ENCODE assay signal across 8 mouse cellular contexts in genomic region chr15:7090211-7090765, GRCm38 (mm10). TPM values are rescaled to one million over a fixed set of nuclear protein-coding genes. Genes with fewer than 3 reads are reported as not detected.
DNase-seq lines count a peak whose midpoint lies in the region; ATAC-seq and TF ChIP-seq lines count a peak whose summit lies in the region.

Gene Lifr, plus strand, starts transcription at chr15:7090614.

- no peak for TF ChIP-seq CTCF in lung, adult 2 months (IDR thresholded peaks at IDR 0.05; ENCODE audit: insufficient read depth, low read length)
- no peak for TF ChIP-seq CTCF in brain, embryonic 14.5 days (IDR thresholded peaks at IDR 0.05; ENCODE audit: borderline replicate concordance, extremely low read depth, insufficient read depth, insufficient read length)
- no peak for TF ChIP-seq CTCF in heart, postnatal 0 days (IDR thresholded peaks at IDR 0.05; ENCODE audit: low read depth)

- no peak within 1 kb of the TSS for H3K4me3 ChIP-seq in lung, adult 2 months (replicated peaks; ENCODE audit: extremely low read depth, low read depth, low read length)
- H3K4me3 ChIP-seq in heart, postnatal 0 days (ENCODE audit: low read depth, low read length) = no peak within 1 kb of the TSS
- H3K4me3 ChIP-seq in limb, embryonic 14.5 days (replicated peaks; ENCODE audit: low read length) = no peak within 1 kb of the TSS

- WGBS in lung, adult 2 months = 84% methylated on average over 8 of the region's 8 CpGs
- WGBS in heart, postnatal 0 days = 65% methylated on average over 8 of the region's 8 CpGs
- 68% methylated on average over 8 of the region's 8 CpGs for WGBS in limb, embryonic 14.5 days

- ATAC-seq in heart, postnatal 0 days (ENCODE audit: insufficient read depth, low read depth) = no peak
- ATAC-seq in limb, embryonic 14.5 days (ENCODE audit: low FRiP score, low read depth) = peak; percentile 68; the same call in 1 of the 2 replicates

- H3K27ac ChIP-seq in heart, postnatal 0 days (ENCODE audit: low read depth) = no peak within 1 kb of the TSS
- no peak within 1 kb of the TSS for H3K27ac ChIP-seq in limb, embryonic 14.5 days (replicated peaks; ENCODE audit: low read depth, low read length)

- TF ChIP-seq EP300 in heart, postnatal 0 days (IDR thresholded peaks at IDR 0.05; ENCODE audit: low read depth) = no peak

- TF ChIP-seq POLR2A in lung, adult 2 months (IDR thresholded peaks at IDR 0.05; ENCODE audit: borderline replicate concordance, extremely low read depth, low read depth, low read length) = no peak
- no peak for TF ChIP-seq POLR2A in brain, embryonic 14.5 days (IDR thresholded peaks at IDR 0.05; ENCODE audit: borderline replicate concordance, extremely low read depth, insufficient read depth, insufficient read length, poor library complexity, severe bottlenecking)
- TF ChIP-seq POLR2A in limb, embryonic 14.5 days (IDR thresholded peaks at IDR 0.05; ENCODE audit: borderline replicate concordance, extremely low read depth, insufficient read depth, insufficient read length) = no peak

- H3K4me1 ChIP-seq in lung, adult 2 months (ENCODE audit: control insufficient read depth, insufficient read depth, low read length) = peaks cover 10% of the 10 kb centered on the region
- H3K4me1 ChIP-seq in heart, postnatal 0 days (ENCODE audit: control insufficient read depth, insufficient read depth) = peaks cover 27% of the 10 kb centered on the region
- H3K4me1 ChIP-seq in limb, embryonic 14.5 days (ENCODE audit: control insufficient read depth, insufficient read depth, low read length) = peaks cover 7% of the 10 kb centered on the region; the same call in 1 of the 2 replicates

- no peaks in the 10 kb centered on the region for H3K9me3 ChIP-seq in heart, postnatal 0 days (replicated peaks; ENCODE audit: control insufficient read depth, low read length)
- no peaks in the 10 kb centered on the region for H3K9me3 ChIP-seq in limb, embryonic 14.5 days (ENCODE audit: control insufficient read depth, low read length)

- no peak within 1 kb of the TSS for H3K4me2 ChIP-seq in heart, postnatal 0 days (ENCODE audit: low read depth, low read length)
- no peak within 1 kb of the TSS for H3K4me2 ChIP-seq in limb, embryonic 14.5 days (replicated peaks; ENCODE audit: low read depth, low read length, severe bottlenecking)

- no peaks in the 10 kb centered on the region for H3K36me3 ChIP-seq in heart, postnatal 0 days (replicated peaks; ENCODE audit: control insufficient read depth, insufficient read depth, low read length)
- H3K36me3 ChIP-seq in limb, embryonic 14.5 days (ENCODE audit: control insufficient read depth, insufficient read depth, low read length) = no peaks in the 10 kb centered on the region

- no peak within 1 kb of the TSS for H3K9ac ChIP-seq in heart, postnatal 0 days (replicated peaks; ENCODE audit: low read depth, low read length)
- H3K9ac ChIP-seq in limb, embryonic 14.5 days (ENCODE audit: low read depth, low read length, severe bottlenecking) = no peak within 1 kb of the TSS

- DNase-seq in lung, adult 2 months = no peak
- no peak for DNase-seq in lung, postnatal 25 days (ENCODE audit: low spot score)
- no peak for DNase-seq in brain, embryonic 14.5 days (ENCODE audit: low read depth)
- no peak for DNase-seq in heart, postnatal 0 days (ENCODE audit: low spot score)
- peak; percentile 28 for DNase-seq in limb, embryonic 14.5 days (ENCODE audit: low spot score)
- DNase-seq in spleen, postnatal 14 days (ENCODE audit: low spot score in 2 of 2) = no peak
- DNase-seq in cerebellum, postnatal 14 days = no peak
- no peak for DNase-seq in urinary bladder, postnatal 10 days (ENCODE audit: low spot score)

- no peaks in the 10 kb centered on the region for H3K27me3 ChIP-seq in heart, postnatal 0 days (ENCODE audit: control insufficient read depth, insufficient read depth, low read length)
- H3K27me3 ChIP-seq in limb, embryonic 14.5 days (ENCODE audit: control insufficient read depth, insufficient read depth, low read length) = no peaks in the 10 kb centered on the region

RNA-seq across cellular contexts. Expression of gene Lifr, which starts in this region (rescaled TPM):
- 101 and 222 TPM in 2 replicates for polyA plus RNA-seq in lung, adult 2 months (2012; rRNA removed)
- 3.1 and 11.8 TPM in 2 replicates for polyA plus RNA-seq in brain, embryonic 14.5 days (2012; rRNA removed)
- total RNA-seq in heart, postnatal 0 days (2014; rRNA removed; ENCODE audit: low replicate concordance) = 24.0 and 34.9 TPM in 2 replicates
- polyA plus RNA-seq in heart, postnatal 0 days (2015; fragmentation: Nextera tagmentation; extraction: Ambion mirVana) = 14.9 and 15.1 TPM in 2 replicates
- 8.9 and 15.7 TPM in 2 replicates for polyA plus RNA-seq in limb, embryonic 14.5 days (2012; rRNA removed)
- polyA plus RNA-seq in limb, embryonic 14.5 days (2014; fragmentation: Nextera tagmentation; extraction: Ambion mirVana) = 25.2 and 26.7 TPM in 2 replicates
